Mouse (Mus musculus) heart, postnatal 25 days (tissue): ENCODE results near the gene Ssxb1. TPM values are rescaled to one million over a fixed set of nuclear protein-coding genes. Genes with fewer than 3 reads are reported as not detected.
"Not testable (repeated sequence)": the region's sequence is repeated elsewhere in the genome, so short reads cannot be mapped to it uniquely, and the experiment has no call there.

Source experiments
- DNase-seq: peaks from one replicate; pipeline ENCODE4 v3.0.0; 2022; ENCODE audit warnings: low spot score
- intact Hi-C: fragments of 180-260 bp; cut with DNase I; formaldehyde crosslinking; loops from one replicate; pipeline ENCODE4 v1.15.1; 2025
- total RNA-seq, 2 experiments: library from RNA; stranded (reverse); gene quantifications; 2 replicates each; pipeline ENCODE4 v1.2.3; 2021

Gene Ssxb1
- not detected for total RNA-seq

- intact Hi-C loops, DNase-seq: not testable (repeated sequence)
Observed at GRCm38 (mm10) chrX:8413005-8413404, at the start of gene Ssxb1. Gene Ssxb1 (plus strand): TSS chrX:8413305.

GRCm38 (mm10) chrX:8366678-8367077 is 46.4 kb upstream of the Ssxb1 start, which contains the start of gene Ssxb9:
Gene Ssxb9 (plus strand): TSS chrX:8366978.
- DNase-seq, intact Hi-C loops: not testable (repeated sequence)

- intact Hi-C loops, DNase-seq: not testable (repeated sequence)
Observed at GRCm38 (mm10) chrX:8461626-8462025, 48.5 kb downstream of the Ssxb1 start, which contains the start of gene Ssxb2. Gene Ssxb2 (minus strand): TSS chrX:8461726.

Other genes starting within 250 kb of the Ssxb1 start
- 1 to 10 TPM; 4.2 to 4.3 TPM for gene Tbc1d25, start 237.1 kb upstream of the Ssxb1 start, total RNA-seq
- gene Ebp, start 219.8 kb upstream of the Ssxb1 start, total RNA-seq: 10 to 100 TPM; 19.6 to 22.6 TPM
- gene Porcn, start 206.8 kb upstream of the Ssxb1 start, total RNA-seq: 1 to 10 TPM; 1.9 to 2.6 TPM
- 10 to 100 TPM; 10.3 to 10.7 TPM for gene Ftsj1, start 160.9 kb upstream of the Ssxb1 start, total RNA-seq
- under 1 TPM; 0.49 to 0.81 TPM for gene Slc38a5, start 142.2 kb upstream of the Ssxb1 start, total RNA-seq
- not detected for gene Ssxb10, start 85.9 kb upstream of the Ssxb1 start, total RNA-seq
- gene Ssxb9, start 46.3 kb upstream of the Ssxb1 start, total RNA-seq: not detected
- gene Ssxb2, start 48.4 kb downstream of the Ssxb1 start, total RNA-seq: not detected
- not detected for gene Gm14459, start 111.6 kb downstream of the Ssxb1 start, total RNA-seq
- not detected for gene Ssxb6, start 134.9 kb downstream of the Ssxb1 start, total RNA-seq
- not detected for gene Ssxb3, start 178.5 kb downstream of the Ssxb1 start, total RNA-seq